Mouse (Mus musculus) CH12.LX (cell line): ENCODE measurements around the gene Arsb. TPM values are rescaled to one million over a fixed set of nuclear protein-coding genes. Genes with fewer than 3 reads are reported as not detected.

Experiments used
- DNase-seq: peaks from one replicate; pipeline ENCODE4 v3.0.0-alpha.2; 2013; ENCODE audit errors: extremely low read depth
- H3K27ac ChIP-seq: 2 replicates; pipeline ENCODE4 v1.5.1; 2012; ENCODE audit warnings: low read depth, mild to moderate bottlenecking, control low read depth, moderate library complexity; ENCODE audit not compliant: insufficient read depth
- H3K27me3 ChIP-seq: replicated peaks from 2 replicates; pipeline ENCODE3; 2012; ENCODE audit warnings: inconsistent platforms
- H3K36me3 ChIP-seq, 2 experiments: replicated peaks in 1 of 2; 2 replicates each; pipeline versions ENCODE3 to v1.6.1; 2012; ENCODE audit warnings: inconsistent platforms in 1 of 2, low read length in 1 of 2, mild to moderate bottlenecking in 1 of 2, mixed read lengths in 1 of 2, moderate library complexity in 1 of 2; ENCODE audit not compliant: control insufficient read depth in 1 of 2, insufficient read depth in 1 of 2
- H3K4me1 ChIP-seq, 2 experiments: 2 replicates each; pipeline ENCODE4 v1.6.1; 2012; ENCODE audit warnings: inconsistent platforms in 1 of 2, moderate library complexity in 1 of 2; ENCODE audit not compliant: insufficient read depth in 2 of 2, control insufficient read depth in 1 of 2
- H3K4me2 ChIP-seq: 2 replicates; pipeline ENCODE4 v1.6.1; 2012; ENCODE audit warnings: low read depth, mild to moderate bottlenecking, control low read depth; ENCODE audit not compliant: poor library complexity, insufficient read depth, severe bottlenecking
- H3K4me3 ChIP-seq, 3 experiments: fragments of 150-350 bp in 1 of 3; sonication (generic) in 1 of 3; replicated peaks in 1 of 3; 2 replicates each; pipeline versions ENCODE3 to v1.5.1; 2011 to 2012; ENCODE audit warnings: low read depth in 2 of 3, low read length in 2 of 3, mild to moderate bottlenecking in 2 of 3, moderate library complexity in 2 of 3, control low read depth in 1 of 3, improper control_type of control experiment in 1 of 3, inconsistent platforms in 1 of 3, mixed read lengths in 1 of 3; ENCODE audit not compliant: poor library complexity in 1 of 3
- H3K79me2 ChIP-seq: replicated peaks from 2 replicates; pipeline ENCODE4 v1.6.1; 2012; ENCODE audit warnings: mild to moderate bottlenecking, moderate library complexity; ENCODE audit not compliant: control insufficient read depth, poor library complexity, insufficient read depth, severe bottlenecking; ENCODE audit errors: extremely low read depth
- H3K9ac ChIP-seq: 2 replicates; pipeline ENCODE4 v1.6.1; 2012; ENCODE audit warnings: low read depth, mild to moderate bottlenecking, control low read depth, moderate library complexity; ENCODE audit not compliant: insufficient read depth
- H3K9me3 ChIP-seq: replicated peaks from 2 replicates; pipeline ENCODE3; 2012; ENCODE audit warnings: low read length, inconsistent platforms, mixed read lengths
- BHLHE40 ChIP-seq: IDR thresholded peaks from 2 replicates; pipeline ENCODE4 v1.6.1; 2011; ENCODE audit warnings: mild to moderate bottlenecking, low read depth, low read length, improper control_type of control experiment
- CHD2 ChIP-seq: IDR thresholded peaks from 2 replicates; pipeline ENCODE4 v1.6.1; 2011; ENCODE audit warnings: low read length, improper control_type of control experiment
- CTCF ChIP-seq, 2 experiments: IDR thresholded peaks in 1 of 2; conservative IDR thresholded peaks in 1 of 2; 2 replicates each; pipeline ENCODE4 v1.5.1; 2011 to 2012; ENCODE audit warnings: low read depth in 2 of 2, low read length in 2 of 2, improper control_type of control experiment in 1 of 2, inconsistent platforms in 1 of 2, mild to moderate bottlenecking in 1 of 2, moderate library complexity in 1 of 2
- E2F4 ChIP-seq: IDR thresholded peaks from 2 replicates; pipeline ENCODE4 v1.6.1; 2011; ENCODE audit warnings: low read depth, low read length, improper control_type of control experiment; ENCODE audit not compliant: insufficient replicate concordance
- EP300 ChIP-seq: IDR thresholded peaks from 2 replicates; pipeline ENCODE4 v1.6.1; 2011; ENCODE audit warnings: low read length, improper control_type of control experiment
- ETS1 ChIP-seq: conservative IDR thresholded peaks from 2 replicates; pipeline ENCODE4 v1.6.1; 2012; ENCODE audit warnings: low read depth, mild to moderate bottlenecking, inconsistent platforms, low read length, improper control_type of control experiment, moderate library complexity
- GABPA ChIP-seq: IDR thresholded peaks from 2 replicates; pipeline ENCODE4 v1.6.1; 2012; ENCODE audit warnings: low read depth, low read length, improper control_type of control experiment, inconsistent platforms; ENCODE audit not compliant: insufficient replicate concordance
- HCFC1 ChIP-seq: IDR thresholded peaks from 2 replicates; pipeline ENCODE4 v1.6.1; 2012; ENCODE audit warnings: low read depth, mild to moderate bottlenecking, inconsistent platforms, low read length, improper control_type of control experiment
- JUN ChIP-seq: IDR thresholded peaks from 2 replicates; pipeline ENCODE4 v1.6.1; 2011; ENCODE audit warnings: low read depth, mild to moderate bottlenecking, low read length, improper control_type of control experiment, moderate library complexity; ENCODE audit not compliant: insufficient read depth
- JUND ChIP-seq: conservative IDR thresholded peaks from 2 replicates; pipeline ENCODE4 v1.6.1; 2011; ENCODE audit warnings: low read depth, low read length, improper control_type of control experiment
- KAT2A ChIP-seq: IDR thresholded peaks from 2 replicates; pipeline ENCODE4 v1.6.1; 2012; ENCODE audit warnings: low read length, improper control_type of control experiment, inconsistent platforms; ENCODE audit not compliant: insufficient replicate concordance
- MEF2A ChIP-seq: IDR thresholded peaks from 2 replicates; pipeline ENCODE4 v1.6.1; 2014; ENCODE audit warnings: low read depth, mild to moderate bottlenecking, inconsistent platforms, low read length, improper control_type of control experiment, borderline replicate concordance
- MXI1 ChIP-seq: IDR thresholded peaks from 2 replicates; pipeline ENCODE4 v1.6.1; 2011; ENCODE audit warnings: mild to moderate bottlenecking, low read depth, low read length, improper control_type of control experiment
- MYC ChIP-seq: IDR thresholded peaks from 2 replicates; pipeline ENCODE4 v1.6.1; 2011; ENCODE audit warnings: low read depth, mild to moderate bottlenecking, improper control_type of control experiment, low read length
- NRF1 ChIP-seq: IDR thresholded peaks from 2 replicates; pipeline ENCODE4 v1.6.1; 2014; ENCODE audit warnings: low read depth, mild to moderate bottlenecking, inconsistent platforms, low read length, improper control_type of control experiment, moderate library complexity
- POLR2A ChIP-seq: IDR thresholded peaks from 2 replicates; pipeline ENCODE4 v1.6.1; 2011; ENCODE audit warnings: low read depth, mild to moderate bottlenecking, improper control_type of control experiment, low read length
- POLR2AphosphoS2 ChIP-seq: IDR thresholded peaks from 2 replicates; pipeline ENCODE4 v1.6.1; 2011; ENCODE audit warnings: low read depth, low read length, improper control_type of control experiment
- RAD21 ChIP-seq: IDR thresholded peaks from 2 replicates; pipeline ENCODE4 v1.6.1; 2011; ENCODE audit warnings: low read depth, mild to moderate bottlenecking, low read length, improper control_type of control experiment, moderate library complexity
- RCOR1 ChIP-seq: conservative IDR thresholded peaks from 2 replicates; pipeline ENCODE4 v1.6.1; 2012; ENCODE audit warnings: low read depth, mild to moderate bottlenecking, inconsistent platforms, low read length, improper control_type of control experiment
- SIN3A ChIP-seq: IDR thresholded peaks from 2 replicates; pipeline ENCODE4 v1.6.1; 2012; ENCODE audit warnings: low read length, improper control_type of control experiment, inconsistent platforms
- TBP ChIP-seq: conservative IDR thresholded peaks from 2 replicates; pipeline ENCODE4 v1.6.1; 2011; ENCODE audit warnings: low read depth, low read length, improper control_type of control experiment
- TCF12 ChIP-seq: IDR thresholded peaks from 2 replicates; pipeline ENCODE4 v1.6.1; 2014; ENCODE audit warnings: low read depth, mild to moderate bottlenecking, inconsistent platforms, low read length, improper control_type of control experiment
- UBTF ChIP-seq: IDR thresholded peaks from 2 replicates; pipeline ENCODE4 v1.6.1; 2012; ENCODE audit warnings: low read depth, mild to moderate bottlenecking, inconsistent platforms, low read length, improper control_type of control experiment, moderate library complexity
- USF1 ChIP-seq: IDR thresholded peaks from 2 replicates; pipeline ENCODE4 v1.6.1; 2014; ENCODE audit warnings: low read depth, mild to moderate bottlenecking, inconsistent platforms, low read length, improper control_type of control experiment
- USF2 ChIP-seq: conservative IDR thresholded peaks from 2 replicates; pipeline ENCODE4 v1.6.1; 2011; ENCODE audit warnings: low read depth, low read length, improper control_type of control experiment
- ZKSCAN1 ChIP-seq: IDR thresholded peaks from 2 replicates; pipeline ENCODE4 v1.6.1; 2012; ENCODE audit warnings: low read depth, inconsistent platforms, low read length, improper control_type of control experiment, borderline replicate concordance
- ZMIZ1 ChIP-seq: IDR thresholded peaks from 2 replicates; pipeline ENCODE4 v1.6.1; 2012; ENCODE audit warnings: low read depth, mild to moderate bottlenecking, inconsistent platforms, low read length, improper control_type of control experiment
- dilution Hi-C: fragments of 300-500 bp; cut with MboI; formaldehyde crosslinking; loops from 2 replicates; pipeline ENCODE4 v1.14.3; 2020; ENCODE audit warnings: low sequenced_read_pairs; ENCODE audit not compliant: extremely low pct_unique_long_range_greater_than_20kb, extremely low pct_ligation_motif_present
- in situ Hi-C: fragments of 300-500 bp; cut with MboI; formaldehyde crosslinking; loops from 3 replicates; pipeline ENCODE4 v1.14.3; 2019; ENCODE audit warnings: low sequenced_read_pairs, low pct_ligation_motif_present, low pct_unique_long_range_greater_than_20kb, mixed read lengths
- polyA plus RNA-seq: library from polyadenylated mRNA; unstranded; fragments of >175 nt; gene quantifications from 2 replicates; pipeline ENCODE4 v1.2.1, GENCODE M21; 2012; ENCODE audit warnings: low read depth; ENCODE audit not compliant: insufficient read length
- total RNA-seq, 2 experiments: library from RNA; depleted of rRNA; stranded (reverse); fragments of 300-350 nt in 1 of 2; fragments of >200 nt in 1 of 2; gene quantifications; 2 replicates each; pipeline ENCODE4 v1.2.3; 2012 to 2014

Gene Arsb
- total and polyA plus RNA-seq, 3 experiments = 1.0 to 9.8 (median 2.0) TPM

DNA sequence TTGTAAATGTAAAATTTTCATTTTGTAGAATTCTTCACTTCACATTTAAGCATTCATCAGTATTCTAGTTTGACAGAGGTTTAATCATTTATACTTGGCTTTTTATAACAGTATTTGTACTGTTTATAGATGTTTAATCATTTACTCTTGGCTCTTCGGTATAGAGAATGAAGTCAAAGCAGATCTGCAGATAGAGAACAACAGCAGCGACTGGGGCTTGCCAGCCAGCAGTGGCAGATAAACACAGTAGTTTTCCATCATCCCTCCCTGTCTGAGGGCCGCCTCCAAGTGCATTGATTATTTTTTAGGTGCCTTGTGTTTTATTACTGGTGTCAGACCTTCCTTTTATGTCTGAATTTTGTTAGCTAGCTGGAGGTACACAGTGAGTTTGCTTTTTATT, 118.6 kb downstream of the Arsb start:
- peaks cover 0 to 1% of the 10 kb centered on the region in 2 experiments for H3K36me3 ChIP-seq
- H3K4me2 ChIP-seq = no peak overlapping the region
- dilution Hi-C loops (no loop called here), in situ Hi-C loops (no loop called here)
- no peaks in the 10 kb centered on the region for H3K79me2 ChIP-seq
- peaks cover 0 to 24% of the 10 kb centered on the region in 2 experiments; a peak in 2 of 4 replicates for H3K4me1 ChIP-seq
- H3K9ac ChIP-seq = no peak overlapping the region
- H3K27me3 ChIP-seq = no peaks in the 10 kb centered on the region
- TF ChIP-seq ETS1 (no peak), TCF12 (no peak), JUND (no peak), SIN3A (no peak), KAT2A (no peak), RCOR1 (no peak), POLR2A (no peak), BHLHE40 (no peak), NRF1 (no peak), TBP (no peak), JUN (no peak), MEF2A (no peak), ZMIZ1 (no peak)
- H3K4me3 ChIP-seq = no peak overlapping the region
- H3K27ac ChIP-seq = no peak overlapping the region
- H3K9me3 ChIP-seq = no peaks in the 10 kb centered on the region
- no peak for DNase-seq

- Histone ChIP-seq H3K79me2 (no peaks in the 10 kb centered on the region), H3K9ac (no peak overlapping the region), H3K4me2 (no peak overlapping the region), H3K4me3 (no peak overlapping the region), H3K27ac (no peak overlapping the region), H3K4me1 (peaks cover 0 to 24% of the 10 kb centered on the region in 2 experiments; a peak in 2 of 4 replicates), H3K27me3 (no peaks in the 10 kb centered on the region), H3K9me3 (no peaks in the 10 kb centered on the region), H3K36me3 (peaks cover 0 to 1% of the 10 kb centered on the region in 2 experiments)
- no peak for TF ChIP-seq USF2
- no peak for TF ChIP-seq MEF2A
- TF ChIP-seq RAD21 = no peak
- no peak for TF ChIP-seq MYC
- TF ChIP-seq SIN3A = no peak
- no peak for TF ChIP-seq E2F4
- TF ChIP-seq TCF12 = no peak
- TF ChIP-seq HCFC1 = no peak
- TF ChIP-seq NRF1 = no peak
- no peak for TF ChIP-seq GABPA
- no peak for TF ChIP-seq ZKSCAN1
- no peak for TF ChIP-seq CHD2
- no peak for TF ChIP-seq POLR2AphosphoS2
- TF ChIP-seq MXI1 = no peak
- no peak for TF ChIP-seq EP300
- TF ChIP-seq USF1 = no peak
- no peak for TF ChIP-seq UBTF
- no peak for TF ChIP-seq CTCF (conservative IDR thresholded peaks at IDR 0.05 in 1 of 2, IDR thresholded peaks at IDR 0.05 in 1 of 2; ENCODE audit: low read depth in 2 of 2, low read length in 2 of 2)
- in situ Hi-C loops (no loop called here), dilution Hi-C loops (no loop called here)
- no peak for DNase-seq
These were observed 119.8 kb downstream of the Arsb start for GRCm38 (mm10) chr13:93891276-93891675.
